Mouse (Mus musculus) right cerebral cortex, adult 2 months (tissue): ENCODE measurements around the gene Enox2.

Experiments used
- DNase-seq, 2 experiments: peaks; one replicate each; pipeline ENCODE4 v3.0.0; 2021 to 2022; ENCODE audit warnings: low spot score in 2 of 2

Enox2 gene

DNA sequence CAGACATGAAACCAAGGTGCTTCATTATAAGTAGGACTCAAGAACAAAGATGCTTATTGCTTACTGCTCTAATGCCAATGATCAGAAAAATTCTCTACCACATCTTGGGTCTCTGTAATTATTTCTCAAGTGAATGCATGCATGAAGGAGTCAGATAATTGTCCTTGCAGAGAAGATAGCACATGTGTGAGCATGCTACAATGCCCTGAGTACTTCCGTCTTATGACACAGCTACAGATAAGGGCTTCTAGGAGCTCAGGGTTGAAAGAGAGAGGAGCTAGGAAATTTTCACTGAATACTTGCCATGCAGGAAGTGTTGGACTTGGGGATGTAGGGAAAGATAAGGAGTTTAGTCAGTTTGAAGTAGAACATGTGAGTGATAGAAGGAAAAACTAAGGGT is 285.2 kb downstream of the Enox2 start:
- DNase-seq = no peak

- no peak for DNase-seq
Observed at GRCm38 (mm10) chrX:48985653-48986052, 302.4 kb downstream of the Enox2 start.

DNA sequence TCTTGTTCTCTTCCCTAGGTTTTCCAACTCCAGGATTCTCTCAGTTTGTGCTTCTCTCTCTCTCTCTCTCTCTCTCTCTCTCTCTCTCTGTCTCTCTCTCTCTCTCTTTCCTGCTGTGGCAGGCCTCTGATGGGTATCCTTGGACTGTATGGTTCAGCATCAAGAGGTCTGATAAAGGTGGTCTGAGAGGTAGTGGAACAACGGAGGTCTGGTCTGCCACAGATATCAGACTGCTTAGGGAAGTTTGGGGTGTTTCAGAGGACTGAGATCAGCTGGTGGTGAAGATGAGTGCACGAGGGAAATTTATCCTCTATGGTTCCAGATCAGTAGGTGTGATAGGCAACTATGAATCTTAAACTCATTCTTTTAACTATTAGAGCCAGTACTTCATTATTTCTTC is 303.6 kb downstream of the Enox2 start:
- DNase-seq = no peak
